Mouse (Mus musculus): ENCODE measurements around the gene Tspan2.

- TF ChIP-seq CTCF (IDR thresholded peaks at IDR 0.05; ENCODE audit: borderline replicate concordance, extremely low read depth, insufficient read depth, insufficient read length) (no peak), POLR2A (IDR thresholded peaks at IDR 0.05; ENCODE audit: borderline replicate concordance, extremely low read depth, insufficient read depth, insufficient read length, poor library complexity, severe bottlenecking) (no peak)
Observed at GRCm38 (mm10) chr3:102738926-102739325, 4.6 kb downstream of the Tspan2 start.

Measured in brain, embryonic 14.5 days (tissue).